Mouse (Mus musculus): ENCODE measurements around the gene Fxyd3. TPM values are rescaled to one million over a fixed set of nuclear protein-coding genes. Genes with fewer than 3 reads are reported as not detected.

The Fxyd3 gene
- polyA plus RNA-seq, 1 experiment = 0.64 TPM

DNA sequence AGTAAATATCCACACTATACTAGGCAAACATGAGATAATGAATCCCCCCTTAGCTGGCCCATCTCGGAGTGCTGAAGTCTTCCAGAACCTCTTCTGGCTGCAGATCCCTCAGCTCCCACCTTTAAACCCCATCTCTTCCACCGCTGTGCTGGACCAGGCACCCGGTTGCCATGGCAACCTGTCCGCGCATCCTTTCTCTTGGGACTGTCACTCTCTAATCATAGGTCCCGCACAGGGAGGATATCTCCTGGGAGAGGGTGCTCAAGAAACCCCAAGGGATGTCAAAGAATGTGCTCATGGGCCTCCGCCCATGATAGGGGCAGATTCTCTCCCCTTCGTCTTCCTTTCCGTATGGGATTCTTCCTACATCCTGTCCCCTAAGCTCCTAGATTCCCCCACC lies 25.6 kb downstream of the Fxyd3 start:
- peaks cover 9% of the 10 kb centered on the region for H3K4me1 ChIP-seq (ENCODE audit: control insufficient read depth, insufficient read depth, low read length)
- no peaks in the 10 kb centered on the region; the same call in 1 of the 2 replicates for H3K27me3 ChIP-seq (ENCODE audit: control insufficient read depth, insufficient read depth, low read length)
- no peak for TF ChIP-seq POLR2A (IDR thresholded peaks at IDR 0.05; ENCODE audit: control insufficient read depth, low read depth, low read length)
- no peak overlapping the region for H3K4me3 ChIP-seq (ENCODE audit: control insufficient read depth, low read depth, low read length)
- H3K27ac ChIP-seq (ENCODE audit: control insufficient read depth, insufficient read depth, low read depth, low read length) = no peak overlapping the region
- H3K36me3 ChIP-seq (ENCODE audit: control insufficient read depth, insufficient read depth, low read length) = no peaks in the 10 kb centered on the region

DNA sequence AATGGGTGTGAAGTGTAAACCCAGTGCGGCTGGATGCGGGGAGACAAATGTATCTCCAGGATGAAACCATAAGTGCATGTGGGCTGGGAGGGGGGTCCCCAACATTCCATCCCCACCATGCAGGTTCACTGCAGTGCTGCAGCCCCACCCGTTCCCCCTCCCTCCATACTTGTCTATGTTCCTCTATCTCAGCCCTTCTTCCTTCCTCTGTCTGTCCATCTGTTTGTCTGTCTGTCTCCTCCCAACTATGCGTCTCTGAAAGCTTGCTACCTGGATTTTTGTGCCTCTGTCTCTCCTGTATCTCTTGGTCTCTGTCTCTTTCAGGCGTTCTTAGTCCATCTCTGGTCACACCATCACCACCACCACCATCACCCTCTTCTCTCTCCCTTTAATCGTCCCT lies 26.0 kb downstream of the Fxyd3 start:
- H3K27ac ChIP-seq (ENCODE audit: control insufficient read depth, insufficient read depth, low read depth, low read length) = no peak overlapping the region
- H3K27me3 ChIP-seq (ENCODE audit: control insufficient read depth, insufficient read depth, low read length) = no peaks in the 10 kb centered on the region; the same call in 1 of the 2 replicates
- TF ChIP-seq POLR2A (IDR thresholded peaks at IDR 0.05; ENCODE audit: control insufficient read depth, low read depth, low read length) (no peak), CTCF (IDR thresholded peaks at IDR 0.05; ENCODE audit: control insufficient read depth, insufficient read depth, insufficient replicate concordance, low read depth, low read length) (no peak)
- H3K4me1 ChIP-seq (ENCODE audit: control insufficient read depth, insufficient read depth, low read length) = peaks cover 9% of the 10 kb centered on the region
- no peaks in the 10 kb centered on the region for H3K36me3 ChIP-seq (ENCODE audit: control insufficient read depth, insufficient read depth, low read length)
- no peak overlapping the region for H3K4me3 ChIP-seq (ENCODE audit: control insufficient read depth, low read depth, low read length)

DNA sequence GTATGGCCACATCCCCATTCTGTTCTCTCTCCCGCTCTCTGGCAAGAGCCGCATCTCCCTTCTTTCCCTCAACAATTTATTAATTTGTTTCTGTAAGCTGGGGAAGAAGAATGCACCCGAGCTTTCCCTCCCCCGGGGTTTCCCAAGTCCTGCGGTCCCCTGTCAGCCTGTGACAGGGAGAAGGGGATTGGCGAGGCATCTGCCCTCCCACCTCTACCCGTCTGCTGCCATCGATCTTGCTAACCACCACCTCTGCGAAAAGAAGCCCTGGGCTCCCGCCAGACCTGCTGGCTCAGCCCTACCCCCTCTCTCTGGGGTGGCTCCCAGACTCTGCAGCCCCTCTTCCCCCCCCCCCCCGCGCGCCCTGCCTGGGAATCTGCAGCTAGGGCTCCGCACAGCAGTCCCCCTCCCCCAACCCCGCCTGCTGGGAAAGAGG lies 26.6 kb downstream of the Fxyd3 start:
- Histone ChIP-seq H3K36me3 (ENCODE audit: control insufficient read depth, insufficient read depth, low read length) (no peaks in the 10 kb centered on the region), H3K4me3 (ENCODE audit: control insufficient read depth, low read depth, low read length) (no peak overlapping the region), H3K27me3 (ENCODE audit: control insufficient read depth, insufficient read depth, low read length) (no peaks in the 10 kb centered on the region; the same call in 1 of the 2 replicates), H3K27ac (ENCODE audit: control insufficient read depth, insufficient read depth, low read depth, low read length) (no peak overlapping the region), H3K4me1 (ENCODE audit: control insufficient read depth, insufficient read depth, low read length) (peaks cover 9% of the 10 kb centered on the region)
- TF ChIP-seq POLR2A (IDR thresholded peaks at IDR 0.05; ENCODE audit: control insufficient read depth, low read depth, low read length) (no peak), CTCF (IDR thresholded peaks at IDR 0.05; ENCODE audit: control insufficient read depth, insufficient read depth, insufficient replicate concordance, low read depth, low read length) (no peak)

DNA sequence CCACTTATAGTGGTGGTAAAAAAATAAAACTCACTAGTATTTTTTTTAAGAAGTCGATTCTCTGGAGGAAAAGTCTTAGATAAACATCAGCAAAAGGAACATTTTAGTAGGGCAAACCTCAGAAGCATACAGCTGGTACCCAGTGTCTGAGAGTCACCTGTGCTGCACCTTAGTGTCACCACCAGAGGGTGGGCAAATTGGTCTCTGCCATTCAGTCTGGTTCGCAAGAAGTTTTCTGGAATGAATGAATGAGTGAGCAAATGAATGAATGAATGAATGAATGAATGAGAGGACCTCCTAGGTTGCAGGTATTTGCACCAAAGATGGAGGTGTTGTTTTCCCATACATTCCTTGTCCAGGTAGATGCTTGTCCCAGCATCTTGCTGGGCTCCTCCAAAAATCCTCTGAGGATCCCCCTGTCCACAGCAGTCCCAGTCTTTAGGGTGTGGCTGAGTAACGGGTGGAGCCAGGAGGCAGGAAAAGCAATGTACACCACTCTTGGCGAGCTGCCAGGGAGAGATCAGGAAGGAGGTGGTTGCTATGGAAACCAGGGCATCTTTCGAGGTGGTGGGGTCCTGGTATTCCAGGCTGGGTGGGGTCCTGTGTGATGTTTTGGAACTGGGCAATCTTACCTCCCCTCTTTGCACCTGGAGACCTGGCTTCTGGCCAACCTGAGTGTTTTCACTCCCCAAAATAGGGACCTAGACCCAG lies 27.2 kb downstream of the Fxyd3 start:
- Histone ChIP-seq H3K27ac (ENCODE audit: control insufficient read depth, insufficient read depth, low read depth, low read length) (no peak overlapping the region), H3K4me3 (ENCODE audit: control insufficient read depth, low read depth, low read length) (no peak overlapping the region), H3K4me1 (ENCODE audit: control insufficient read depth, insufficient read depth, low read length) (peaks cover 9% of the 10 kb centered on the region), H3K36me3 (ENCODE audit: control insufficient read depth, insufficient read depth, low read length) (no peaks in the 10 kb centered on the region), H3K27me3 (ENCODE audit: control insufficient read depth, insufficient read depth, low read length) (no peaks in the 10 kb centered on the region; the same call in 1 of the 2 replicates)
- TF ChIP-seq POLR2A (IDR thresholded peaks at IDR 0.05; ENCODE audit: control insufficient read depth, low read depth, low read length) = no peak
- TF ChIP-seq CTCF (IDR thresholded peaks at IDR 0.05; ENCODE audit: control insufficient read depth, insufficient read depth, insufficient replicate concordance, low read depth, low read length) = no peak

DNA sequence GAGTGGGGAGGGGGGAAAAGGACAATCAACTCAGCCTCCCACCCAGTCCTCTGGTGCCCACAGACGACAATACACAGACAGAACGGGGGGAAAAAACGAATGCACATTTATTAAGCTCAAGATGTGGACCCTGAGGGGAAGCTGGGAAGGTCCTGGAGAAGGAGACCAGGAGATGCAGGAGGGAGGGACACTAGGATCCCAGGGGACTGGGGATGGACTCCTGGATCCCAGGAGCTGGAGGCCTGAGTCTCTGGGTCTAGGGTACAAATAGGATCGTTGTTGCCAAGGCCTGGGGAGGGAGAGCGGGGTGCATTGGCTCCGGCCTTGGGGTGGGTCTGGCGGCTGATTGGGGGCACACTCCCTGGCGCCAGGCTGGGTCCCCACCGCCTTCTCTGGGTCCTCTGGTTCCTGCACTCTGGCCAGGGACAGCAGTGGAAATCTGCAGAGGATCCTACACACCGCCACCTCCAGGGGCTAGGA lies 34.0 kb downstream of the Fxyd3 start, which contains the start of gene Fxyd5:
Gene Fxyd5, minus strand, starts transcription at position 51 of the 480 bp plus-strand sequence.
- no peaks in the 10 kb centered on the region for H3K36me3 ChIP-seq (ENCODE audit: control insufficient read depth, insufficient read depth, low read length)
- H3K27ac ChIP-seq (ENCODE audit: control insufficient read depth, insufficient read depth, low read depth, low read length) = no peak within 1 kb of the TSS
- peak within 1 kb of the TSS; percentile 21 for H3K4me3 ChIP-seq (ENCODE audit: control insufficient read depth, low read depth, low read length)
- TF ChIP-seq POLR2A (IDR thresholded peaks at IDR 0.05; ENCODE audit: control insufficient read depth, low read depth, low read length) = no peak
- no peak for TF ChIP-seq CTCF (IDR thresholded peaks at IDR 0.05; ENCODE audit: control insufficient read depth, insufficient read depth, insufficient replicate concordance, low read depth, low read length)
- H3K4me1 ChIP-seq (ENCODE audit: control insufficient read depth, insufficient read depth, low read length) = peaks cover 9% of the 10 kb centered on the region
- no peaks in the 10 kb centered on the region for H3K27me3 ChIP-seq (ENCODE audit: control insufficient read depth, insufficient read depth, low read length)

DNA sequence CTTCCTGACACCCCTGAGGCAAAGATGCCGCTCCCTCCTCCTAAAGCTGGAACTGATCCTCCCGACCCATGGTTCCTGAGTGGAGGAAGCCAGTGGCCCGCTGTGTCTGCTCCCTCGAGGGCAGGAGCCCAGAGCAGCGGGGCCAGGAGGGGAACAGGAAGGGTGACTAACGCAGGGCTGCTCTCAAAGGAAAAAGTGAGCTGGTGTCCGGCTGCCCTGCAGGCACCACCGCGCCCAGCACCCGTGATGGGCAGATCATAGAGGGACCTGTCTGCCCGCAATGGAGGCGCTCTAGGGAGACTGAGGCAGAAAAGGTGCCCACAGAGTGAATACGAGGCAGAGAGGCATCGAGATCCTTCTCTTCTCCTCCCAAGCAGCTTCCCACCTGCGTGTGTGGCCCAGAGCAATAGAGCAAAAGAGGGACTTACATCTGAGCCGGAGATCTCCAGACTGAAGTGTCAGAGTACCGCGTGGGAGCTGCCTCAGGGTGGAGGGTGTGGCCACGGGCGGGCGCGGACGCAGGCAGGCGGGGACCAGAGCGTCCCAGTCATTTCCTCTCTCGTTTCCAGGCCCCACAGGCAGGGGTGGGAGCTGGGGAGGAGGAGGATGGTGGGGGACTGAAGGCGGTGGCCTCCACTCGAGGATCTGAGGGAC lies 34.7 kb downstream of the Fxyd3 start:
- Histone ChIP-seq H3K4me3 (ENCODE audit: control insufficient read depth, low read depth, low read length) (peak overlapping the region; percentile 21), H3K27ac (ENCODE audit: control insufficient read depth, insufficient read depth, low read depth, low read length) (no peak overlapping the region), H3K36me3 (ENCODE audit: control insufficient read depth, insufficient read depth, low read length) (no peaks in the 10 kb centered on the region), H3K4me1 (ENCODE audit: control insufficient read depth, insufficient read depth, low read length) (peaks cover 12% of the 10 kb centered on the region), H3K27me3 (ENCODE audit: control insufficient read depth, insufficient read depth, low read length) (no peaks in the 10 kb centered on the region)
- no peak for TF ChIP-seq POLR2A (IDR thresholded peaks at IDR 0.05; ENCODE audit: control insufficient read depth, low read depth, low read length)
- no peak for TF ChIP-seq CTCF (IDR thresholded peaks at IDR 0.05; ENCODE audit: control insufficient read depth, insufficient read depth, insufficient replicate concordance, low read depth, low read length)

DNA sequence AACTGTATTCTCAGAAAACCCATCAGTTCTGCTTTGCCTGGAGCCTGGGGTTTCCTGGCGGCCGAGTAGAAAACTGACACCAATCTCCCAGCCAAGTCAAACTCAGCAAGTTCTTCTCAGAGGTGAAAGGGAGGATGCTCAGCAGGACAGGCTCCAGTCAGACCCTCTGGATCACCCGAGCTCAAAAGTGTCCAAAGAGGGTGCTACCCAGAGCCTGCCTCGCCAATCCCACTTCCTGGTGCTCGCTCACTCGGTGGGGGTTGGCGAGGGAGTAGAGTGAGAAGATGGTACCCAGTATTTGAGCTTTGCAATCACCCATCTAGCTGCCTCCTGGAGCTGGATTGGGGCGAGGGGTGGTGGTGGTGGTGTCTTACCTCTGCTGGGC lies 35.5 kb downstream of the Fxyd3 start:
- Histone ChIP-seq H3K4me3 (ENCODE audit: control insufficient read depth, low read depth, low read length) (no peak overlapping the region), H3K27ac (ENCODE audit: control insufficient read depth, insufficient read depth, low read depth, low read length) (no peak overlapping the region), H3K27me3 (ENCODE audit: control insufficient read depth, insufficient read depth, low read length) (no peaks in the 10 kb centered on the region), H3K36me3 (ENCODE audit: control insufficient read depth, insufficient read depth, low read length) (no peaks in the 10 kb centered on the region), H3K4me1 (ENCODE audit: control insufficient read depth, insufficient read depth, low read length) (peaks cover 16% of the 10 kb centered on the region)
- TF ChIP-seq POLR2A (IDR thresholded peaks at IDR 0.05; ENCODE audit: control insufficient read depth, low read depth, low read length) (no peak), CTCF (IDR thresholded peaks at IDR 0.05; ENCODE audit: control insufficient read depth, insufficient read depth, insufficient replicate concordance, low read depth, low read length) (no peak)

All from testis, adult 2 months (tissue).